Mouse (Mus musculus): ENCODE results near the gene Agap1.
A peak's percentile ranks its signal among the peaks of the same experiment; 100 is the strongest.

Agap1 gene

GRCm38 (mm10) chr1:89509763-89510340 is 55.2 kb downstream of the Agap1 start:
- no peak for DNase-seq

- DNase-seq: no peak
Observed at GRCm38 (mm10) chr1:89510731-89511130, 56.1 kb downstream of the Agap1 start.

GRCm38 (mm10) chr1:89513616-89514283 is 59.1 kb downstream of the Agap1 start:
- DNase-seq: no peak

GRCm38 (mm10) chr1:89515808-89516560 is 61.4 kb downstream of the Agap1 start:
- no peak for DNase-seq

- DNase-seq: no peak
Observed at GRCm38 (mm10) chr1:89517817-89518216, 63.2 kb downstream of the Agap1 start.

- DNase-seq: no peak
Observed at GRCm38 (mm10) chr1:89519914-89520643, 65.5 kb downstream of the Agap1 start.

GRCm38 (mm10) chr1:89521406-89521805 is 66.8 kb downstream of the Agap1 start:
- no peak for DNase-seq

- no peak for DNase-seq
Observed at GRCm38 (mm10) chr1:89521935-89522535, 67.4 kb downstream of the Agap1 start.

- peak; percentile 91 for DNase-seq
Observed at GRCm38 (mm10) chr1:89524369-89524768, 69.8 kb downstream of the Agap1 start.

GRCm38 (mm10) chr1:89524998-89525397 is 70.4 kb downstream of the Agap1 start:
- DNase-seq: no peak

- peak; percentile 83 for DNase-seq
Observed at GRCm38 (mm10) chr1:89525825-89526224, 71.2 kb downstream of the Agap1 start.

GRCm38 (mm10) chr1:89528671-89529276 is 74.2 kb downstream of the Agap1 start:
- DNase-seq: no peak

GRCm38 (mm10) chr1:89533702-89534101 is 79.1 kb downstream of the Agap1 start:
- DNase-seq: no peak

GRCm38 (mm10) chr1:89535206-89535605 is 80.6 kb downstream of the Agap1 start:
- no peak for DNase-seq

GRCm38 (mm10) chr1:89538163-89538946 is 83.7 kb downstream of the Agap1 start:
- no peak for DNase-seq

GRCm38 (mm10) chr1:89539127-89539526 is 84.5 kb downstream of the Agap1 start:
- no peak for DNase-seq

GRCm38 (mm10) chr1:89541151-89541550 is 86.5 kb downstream of the Agap1 start:
- no peak for DNase-seq

GRCm38 (mm10) chr1:89542464-89542863 is 87.9 kb downstream of the Agap1 start:
- no peak for DNase-seq

- DNase-seq: no peak
Observed at GRCm38 (mm10) chr1:89543312-89543711, 88.7 kb downstream of the Agap1 start.

- DNase-seq: no peak
Observed at GRCm38 (mm10) chr1:89544094-89544493, 89.5 kb downstream of the Agap1 start.

- no peak for DNase-seq
Observed at GRCm38 (mm10) chr1:89545099-89545498, 90.5 kb downstream of the Agap1 start.
